Mouse (Mus musculus) hindbrain, embryonic 14.5 days (tissue): Measurements from ENCODE around the gene Smim6. TPM values are rescaled to one million over a fixed set of nuclear protein-coding genes. Genes with fewer than 3 reads are reported as not detected.

Source experiments
- ATAC-seq: fragments of 200-750 bp; cut with Nextera tagmentation; 2 replicates; pipeline ENCODE4 v1.8.0; 2017; ENCODE audit warnings: moderate number of reproducible peaks, mild to moderate bottlenecking, moderate TSS enrichment, moderate library complexity; ENCODE audit not compliant: low FRiP score
- DNase-seq: peaks from one replicate; pipeline ENCODE4 v3.0.0-alpha.2; 2015; ENCODE audit warnings: low spot score
- H3K27ac ChIP-seq: fragments of 300-500 bp; sonication (generic); 2 replicates; pipeline ENCODE4 v1.5.1; 2014; ENCODE audit warnings: mild to moderate bottlenecking, moderate library complexity
- H3K27me3 ChIP-seq: fragments of 300-500 bp; sonication (generic); 2 replicates; pipeline ENCODE4 v1.6.1; 2014; ENCODE audit warnings: mild to moderate bottlenecking, low read length, mixed read lengths; ENCODE audit not compliant: control insufficient read depth, insufficient read depth
- H3K36me3 ChIP-seq: fragments of 300-500 bp; sonication (generic); replicated peaks from 2 replicates; pipeline ENCODE4 v1.6.1; 2014; ENCODE audit not compliant: control insufficient read depth, insufficient read depth
- H3K4me1 ChIP-seq: fragments of 300-500 bp; sonication (generic); replicated peaks from 2 replicates; pipeline ENCODE4 v1.6.1; 2014; ENCODE audit warnings: antibody characterized with exemption, low read length, mixed read lengths; ENCODE audit not compliant: control insufficient read depth, insufficient read depth
- H3K4me2 ChIP-seq: fragments of 300-500 bp; sonication (generic); replicated peaks from 2 replicates; pipeline ENCODE4 v1.6.1; 2014; ENCODE audit warnings: mild to moderate bottlenecking, moderate library complexity
- H3K4me3 ChIP-seq: fragments of 300-500 bp; sonication (generic); replicated peaks from 2 replicates; pipeline ENCODE4 v1.5.1; 2014; ENCODE audit warnings: mild to moderate bottlenecking, low read length
- H3K9ac ChIP-seq: fragments of 300-500 bp; sonication (generic); 2 replicates; pipeline ENCODE4 v1.6.1; 2014
- H3K9me3 ChIP-seq: fragments of 300-500 bp; sonication (generic); 2 replicates; pipeline ENCODE4 v1.6.1; 2016; ENCODE audit warnings: low read length; ENCODE audit not compliant: control insufficient read depth
- WGBS: fragments of 180-500 bp; shearing (Covaris S2); extraction: QIAGEN DNeasy Blood & Tissue Kit; methylation state at CpG from one replicate; pipeline ENCODE4 v1.1.7; 2014; 5-methylcytosine and 5-hydroxymethylcytosine counted together
- polyA plus RNA-seq: library from polyadenylated mRNA; unstranded; fragments of >200 nt; fragmentation: Nextera tagmentation; extraction: Ambion mirVana; gene quantifications from 2 replicates; pipeline ENCODE4 v1.2.1, GENCODE M21; 2014

Smim6 gene
- polyA plus RNA-seq, 1 experiment from 2014 or later = not detected

DNA sequence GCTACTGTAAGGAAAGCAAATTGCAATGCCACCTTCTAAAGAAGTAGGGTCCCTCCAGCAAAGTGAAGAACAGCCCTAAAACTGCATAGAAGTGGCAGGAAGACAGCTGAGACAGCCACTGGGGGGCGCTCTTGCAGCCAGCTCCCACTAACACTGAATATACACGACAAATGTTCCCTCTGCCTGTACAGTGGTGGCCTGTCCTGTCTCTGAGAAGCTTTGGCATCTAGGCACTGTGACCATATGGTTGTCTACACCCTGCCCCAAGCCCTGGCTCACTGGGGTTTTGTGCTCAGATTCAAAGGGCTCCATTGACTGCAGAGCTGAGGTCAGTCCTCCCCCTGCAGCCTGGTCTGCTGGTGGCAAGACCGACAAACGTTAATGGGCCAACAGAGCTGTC is 12.9 kb upstream of the Smim6 start:
- ATAC-seq (no peak), DNase-seq (no peak)
- 6% methylated on average over 4 of the region's 4 CpGs for whole genome bisulfite sequencing
- Histone ChIP-seq H3K4me1 (no peaks in the 10 kb centered on the region; the same call in 1 of the 2 replicates), H3K9me3 (no peaks in the 10 kb centered on the region), H3K4me2 (no peak overlapping the region), H3K36me3 (peaks cover 27% of the 10 kb centered on the region), H3K27ac (no peak overlapping the region), H3K27me3 (no peaks in the 10 kb centered on the region), H3K4me3 (no peak overlapping the region), H3K9ac (no peak overlapping the region)

DNA sequence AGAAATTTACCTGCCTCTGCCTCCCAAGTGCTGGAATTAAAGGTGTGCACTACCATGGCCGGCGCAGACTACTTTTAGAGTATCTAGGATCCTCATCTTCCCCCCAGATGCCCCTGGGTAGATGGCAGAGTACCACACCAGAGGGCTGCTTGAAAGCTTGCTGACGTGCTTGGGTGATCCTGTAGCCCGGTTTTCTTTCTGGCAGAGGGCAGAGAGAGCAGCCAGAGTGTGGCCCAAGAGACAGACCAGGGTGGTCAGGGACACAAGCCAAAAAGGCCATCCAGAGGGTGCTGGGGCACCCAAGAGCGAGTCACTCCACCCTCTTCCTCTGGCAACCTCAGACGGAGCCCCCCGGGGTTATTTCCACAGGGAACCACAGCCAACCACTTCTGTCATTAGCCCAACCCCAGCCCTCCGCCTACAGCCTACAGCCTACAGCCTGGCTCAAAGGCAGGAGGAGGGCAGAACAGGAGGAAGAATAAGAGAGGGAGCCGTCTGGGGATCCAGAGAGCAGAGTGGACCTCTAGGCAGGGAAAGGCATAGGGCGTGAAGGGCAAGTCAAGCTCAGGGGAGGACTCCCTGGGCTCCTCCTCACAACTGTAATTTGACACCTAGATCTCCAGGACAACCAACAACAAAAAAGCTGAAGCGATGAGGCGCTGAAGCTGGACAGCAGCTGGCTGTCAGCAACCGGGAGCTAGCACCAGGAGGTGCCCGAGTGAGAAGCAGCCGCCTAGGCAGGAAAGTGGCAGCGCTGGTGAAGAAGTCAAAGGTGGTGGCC is 12.1 kb upstream of the Smim6 start, which contains the start of gene Smim5:
Gene Smim5 (plus strand): TSS at position 481 of the 781 bp plus-strand sequence.
- Histone ChIP-seq H3K27me3 (no peaks in the 10 kb centered on the region), H3K27ac (no peak within 1 kb of the TSS), H3K9me3 (no peaks in the 10 kb centered on the region), H3K36me3 (peaks cover 31% of the 10 kb centered on the region), H3K4me1 (no peaks in the 10 kb centered on the region; the same call in 1 of the 2 replicates), H3K4me3 (no peak within 1 kb of the TSS), H3K4me2 (no peak within 1 kb of the TSS), H3K9ac (peak within 1 kb of the TSS; percentile 8; the same call in 1 of the 2 replicates)
- peak; percentile 32 for DNase-seq
- ATAC-seq = no peak
- WGBS = 28% methylated on average over 16 of the region's 16 CpGs

DNA sequence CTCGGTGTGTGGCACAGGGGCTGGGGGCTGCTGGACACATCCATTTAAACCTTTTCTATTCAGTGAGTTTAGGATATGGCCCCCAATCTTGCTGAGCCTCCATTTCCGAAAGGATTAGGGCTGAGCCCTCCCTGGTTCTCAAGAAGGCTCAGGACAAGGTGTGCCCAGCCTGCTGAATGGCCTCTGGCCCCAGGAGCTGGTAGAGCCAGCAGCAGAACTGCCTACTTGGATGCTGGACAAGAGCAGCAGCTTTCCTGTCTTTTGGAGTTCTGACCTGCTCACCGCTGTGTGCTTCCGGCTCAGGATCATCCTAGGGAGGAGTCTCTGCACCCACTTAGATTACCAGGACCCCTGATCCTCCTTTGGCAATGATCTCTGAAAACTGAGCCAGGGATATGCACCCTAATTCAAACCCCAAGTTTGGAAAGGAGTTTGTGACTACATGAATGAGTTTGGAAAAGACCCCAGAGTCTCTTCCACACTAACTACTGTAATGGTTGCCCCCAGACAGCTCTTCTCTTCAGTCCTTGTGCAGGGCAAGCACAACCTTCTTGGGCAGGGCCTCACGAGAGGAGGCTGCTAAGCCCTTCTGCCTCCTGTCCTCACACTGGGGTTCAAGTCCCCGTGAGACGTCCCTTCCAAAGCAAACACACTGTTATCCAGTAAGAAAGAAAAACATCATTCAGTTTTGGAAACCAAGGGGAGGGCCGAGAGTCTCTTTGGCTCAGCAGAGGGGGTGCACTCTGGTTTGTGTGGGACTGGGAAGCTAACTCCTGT is 11.1 kb upstream of the Smim6 start:
- H3K4me3 ChIP-seq = no peak overlapping the region
- no peak overlapping the region for H3K4me2 ChIP-seq
- H3K36me3 ChIP-seq = peaks cover 22% of the 10 kb centered on the region; the same call in 1 of the 2 replicates
- WGBS = 77% methylated on average over 8 of the region's 8 CpGs
- no peaks in the 10 kb centered on the region for H3K9me3 ChIP-seq
- no peaks in the 10 kb centered on the region; the same call in 1 of the 2 replicates for H3K4me1 ChIP-seq
- DNase-seq = no peak
- no peak overlapping the region for H3K27ac ChIP-seq
- H3K27me3 ChIP-seq = no peaks in the 10 kb centered on the region
- H3K9ac ChIP-seq = no peak overlapping the region
- no peak for ATAC-seq

DNA sequence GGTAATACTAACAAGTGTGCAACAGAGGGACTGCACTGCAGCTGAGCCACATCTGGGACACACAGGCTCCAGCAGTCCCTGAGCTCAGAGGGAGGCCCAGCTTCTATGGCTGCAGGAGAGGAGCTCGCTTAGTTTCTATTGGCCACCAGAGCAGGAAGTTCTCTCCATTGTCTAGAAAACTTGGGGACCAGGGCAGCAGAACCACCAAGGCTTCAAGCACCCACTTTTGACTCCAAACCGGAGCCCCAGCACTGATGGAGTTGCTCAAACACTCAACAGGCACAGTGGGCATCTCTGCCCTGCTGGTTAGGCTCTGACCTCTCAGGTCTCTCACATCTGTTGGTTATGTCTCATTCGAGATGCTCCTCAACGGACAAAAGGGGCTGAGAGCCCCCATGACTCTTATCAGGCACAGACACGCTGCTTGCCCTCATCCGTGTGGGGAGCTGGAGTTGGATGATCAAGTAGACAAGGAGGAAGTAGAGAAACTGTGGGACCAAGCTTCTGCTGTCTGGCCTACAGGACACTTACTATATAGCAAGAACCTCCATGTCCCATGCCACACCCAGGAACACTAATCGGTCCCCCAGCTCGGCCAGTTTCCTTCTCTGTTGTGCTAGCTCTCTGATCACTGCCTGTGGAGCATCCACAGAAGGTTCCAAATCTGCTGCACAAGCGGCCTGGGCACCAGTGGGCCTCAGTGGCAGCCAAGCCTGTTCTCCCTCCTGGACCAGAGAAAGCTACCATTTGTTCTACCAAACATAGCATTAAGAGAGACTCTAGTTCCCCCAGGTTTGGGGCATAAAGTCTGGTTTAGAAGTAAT is 10.3 kb upstream of the Smim6 start:
- no peak overlapping the region for H3K27ac ChIP-seq
- H3K9me3 ChIP-seq = no peaks in the 10 kb centered on the region
- H3K4me2 ChIP-seq = no peak overlapping the region
- WGBS = 88% methylated on average over 9 of the region's 9 CpGs
- H3K9ac ChIP-seq = no peak overlapping the region
- H3K36me3 ChIP-seq = peaks cover 15% of the 10 kb centered on the region; the same call in 1 of the 2 replicates
- ATAC-seq (no peak), DNase-seq (no peak)
- H3K4me3 ChIP-seq = no peak overlapping the region
- no peaks in the 10 kb centered on the region; the same call in 1 of the 2 replicates for H3K4me1 ChIP-seq
- no peaks in the 10 kb centered on the region for H3K27me3 ChIP-seq

DNA sequence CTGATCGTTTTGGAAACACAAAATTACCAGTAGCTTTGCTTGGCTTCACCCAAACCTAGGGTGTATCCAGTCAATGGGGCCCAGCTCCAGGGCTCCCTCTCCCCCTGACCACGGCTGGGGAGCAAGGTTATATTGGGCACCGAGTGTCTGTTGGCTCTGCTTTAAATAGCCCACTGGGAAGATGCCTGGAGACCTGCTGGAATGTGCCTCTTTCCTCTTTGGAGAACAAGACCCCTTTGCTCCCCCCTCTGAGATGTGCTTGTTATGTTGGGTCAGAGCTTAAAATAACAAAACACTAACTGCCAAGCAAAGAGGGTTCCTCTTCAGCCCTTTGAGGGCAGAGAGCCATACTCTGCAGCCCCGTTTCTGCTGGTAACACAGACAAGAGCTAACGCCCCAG is 9.6 kb upstream of the Smim6 start:
- Histone ChIP-seq H3K4me1 (no peaks in the 10 kb centered on the region; the same call in 1 of the 2 replicates), H3K9me3 (no peaks in the 10 kb centered on the region), H3K4me3 (no peak overlapping the region), H3K27ac (no peak overlapping the region), H3K9ac (no peak overlapping the region), H3K4me2 (no peak overlapping the region), H3K27me3 (no peaks in the 10 kb centered on the region), H3K36me3 (peaks cover 9% of the 10 kb centered on the region; the same call in 1 of the 2 replicates)
- no peak for DNase-seq
- 82% methylated on average over 5 of the region's 5 CpGs for WGBS
- ATAC-seq = no peak

DNA sequence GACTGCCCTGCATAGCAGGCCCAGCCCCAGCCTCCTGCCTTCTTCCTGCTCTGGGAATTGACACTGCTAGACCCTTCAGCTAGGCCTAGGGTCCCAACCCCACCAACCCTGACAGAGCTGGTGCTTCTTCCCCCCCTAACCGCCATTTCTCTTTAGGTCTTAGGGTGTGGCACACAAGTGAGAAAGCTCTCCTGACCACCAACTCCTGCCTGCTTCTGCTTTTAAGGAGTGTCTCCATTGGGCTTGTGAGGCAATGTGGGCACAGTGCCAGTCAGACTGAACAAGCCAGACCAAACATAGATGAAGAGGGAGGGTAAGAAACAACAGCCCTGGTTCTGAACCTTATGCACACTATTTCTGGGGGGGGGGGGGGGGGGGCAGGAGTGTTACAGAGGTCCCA is 9.0 kb upstream of the Smim6 start:
- Histone ChIP-seq H3K36me3 (0 out of 2 replicates have a peak, but pooled peaks cover 8% of the 10 kb centered on the region), H3K4me3 (no peak overlapping the region), H3K4me2 (no peak overlapping the region), H3K4me1 (no peaks in the 10 kb centered on the region; the same call in 1 of the 2 replicates), H3K27me3 (no peaks in the 10 kb centered on the region), H3K9ac (no peak overlapping the region), H3K27ac (no peak overlapping the region), H3K9me3 (no peaks in the 10 kb centered on the region)
- 87% methylated on average over 1 of the region's 1 CpGs for WGBS
- DNase-seq (no peak), ATAC-seq (no peak)

DNA sequence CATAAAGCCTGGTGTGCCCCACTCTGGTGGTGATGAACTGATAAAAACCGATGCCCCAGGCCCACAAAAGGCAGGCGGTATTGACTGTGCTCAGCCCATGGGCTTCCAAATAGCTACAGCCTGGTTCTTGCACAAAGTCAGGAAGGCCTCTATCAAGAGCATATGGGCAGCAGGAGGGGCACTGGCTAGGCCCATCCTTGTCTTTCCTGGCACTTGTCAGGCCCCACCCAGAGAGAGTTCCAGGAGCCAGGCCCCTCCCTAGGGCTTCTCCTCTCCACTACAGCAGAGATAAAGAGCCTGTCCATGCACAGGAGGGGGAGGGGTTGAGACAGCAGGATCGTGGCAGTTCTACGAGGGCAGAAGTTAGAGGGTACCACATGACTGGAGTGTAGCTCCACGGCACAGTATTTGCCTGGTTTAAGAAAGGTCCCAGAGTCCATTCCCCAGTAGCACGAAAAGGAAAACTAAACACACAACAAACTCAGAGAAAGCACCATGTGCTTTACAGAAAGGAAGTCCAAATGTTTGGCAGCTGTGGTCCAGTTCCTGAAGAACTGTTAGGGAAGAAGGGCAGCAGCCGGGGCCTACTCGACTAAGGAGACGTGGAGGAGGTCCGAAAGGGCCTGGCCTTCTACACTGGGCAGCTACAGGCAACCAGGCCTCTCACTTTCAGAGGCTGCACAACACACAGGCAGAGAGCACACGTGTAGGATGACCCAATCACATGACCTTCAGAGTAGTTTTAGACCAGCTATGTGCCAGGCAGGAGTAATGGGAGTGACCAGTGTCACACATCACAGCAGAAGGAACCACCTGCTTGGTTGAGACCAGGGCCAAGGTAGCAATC is 8.2 kb upstream of the Smim6 start:
- Histone ChIP-seq H3K4me1 (no peaks in the 10 kb centered on the region; the same call in 1 of the 2 replicates), H3K9me3 (no peaks in the 10 kb centered on the region), H3K27ac (no peak overlapping the region), H3K9ac (no peak overlapping the region), H3K27me3 (no peaks in the 10 kb centered on the region), H3K4me3 (no peak overlapping the region), H3K36me3 (0 out of 2 replicates have a peak, but pooled peaks cover 8% of the 10 kb centered on the region), H3K4me2 (no peak overlapping the region)
- ATAC-seq (no peak), DNase-seq (no peak)
- WGBS = 75% methylated on average over 11 of the region's 11 CpGs

DNA sequence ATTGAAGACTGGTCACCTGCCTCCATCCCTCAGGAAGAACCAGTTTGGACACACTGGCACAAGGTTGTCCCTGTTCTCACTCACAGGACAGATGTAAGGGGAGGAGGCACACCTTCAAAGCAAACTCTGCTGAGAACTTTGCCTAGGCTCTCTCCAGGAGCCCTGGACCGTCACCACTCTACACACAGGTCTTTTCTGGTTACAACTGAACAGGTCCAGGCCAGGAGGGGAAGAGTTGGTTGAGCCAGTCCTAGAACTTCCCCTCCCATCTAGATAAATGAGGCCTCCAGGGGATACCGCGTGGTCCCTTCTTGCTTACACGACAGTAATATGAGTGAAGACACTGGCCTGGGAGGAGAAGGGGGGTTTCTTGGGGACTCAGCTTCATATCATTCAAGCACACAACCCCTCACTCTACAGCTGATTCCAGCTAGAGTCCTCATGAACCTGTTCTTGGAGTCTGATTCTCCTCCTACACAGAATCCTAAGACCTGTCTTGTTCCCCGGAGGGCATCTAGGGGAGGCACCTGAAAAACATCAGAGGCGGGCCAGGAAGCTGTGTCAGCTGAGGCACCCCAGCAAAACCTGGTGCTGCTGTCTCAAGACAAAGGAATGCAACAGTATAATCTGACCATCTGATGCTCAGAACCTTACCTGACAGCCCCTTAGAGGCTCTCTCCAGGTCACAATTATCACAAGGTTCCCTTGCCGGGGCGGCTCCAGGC is 7.4 kb upstream of the Smim6 start:
- no peak overlapping the region for H3K9ac ChIP-seq
- 0 out of 2 replicates have a peak, but pooled peaks cover 8% of the 10 kb centered on the region for H3K36me3 ChIP-seq
- no peak overlapping the region for H3K27ac ChIP-seq
- no peak overlapping the region for H3K4me3 ChIP-seq
- H3K4me1 ChIP-seq = no peaks in the 10 kb centered on the region; the same call in 1 of the 2 replicates
- ATAC-seq (no peak), DNase-seq (no peak)
- H3K9me3 ChIP-seq = no peaks in the 10 kb centered on the region
- WGBS = 85% methylated on average over 8 of the region's 8 CpGs
- no peaks in the 10 kb centered on the region for H3K27me3 ChIP-seq
- no peak overlapping the region for H3K4me2 ChIP-seq
